Comparison of ENCODE assay signal across 13 mouse cellular contexts in genomic region chr3:139869779-139870178, GRCm38 (mm10).
"Had no signal": no experiment of that assay in that cellular context is flagged by ENCODE, and none has a peak within 500 bp of the region (broad histone marks: within the 10 kb centered on the region; RNA-seq: fewer than 3 reads in every experiment).

No protein-coding gene starts in this region.

- DNase-seq: liver, postnatal 0 days; lung, adult 2 months; lung, postnatal 14 days; lung, postnatal 36 days; midbrain, embryonic 14.5 days; retina, postnatal 1 day; right cerebral cortex, adult 18-20 months; right cerebral cortex, postnatal 14 days; thymus, adult 2 months; thymus, postnatal 25 days; thymus, postnatal 4 days had no signal

- ATAC-seq: liver, postnatal 0 days; lung, postnatal 0 days; midbrain, embryonic 16.5 days had no signal
